Mouse (Mus musculus): ENCODE results near the gene Camkk2.

The Camkk2 gene

GRCm38 (mm10) chr5:122782066-122782465, 2.9 kb upstream of the Camkk2 start:
- no peak for DNase-seq (ENCODE audit: low spot score in 2 of 2)

- DNase-seq (ENCODE audit: low spot score in 2 of 2) = no peak
Observed at GRCm38 (mm10) chr5:122780791-122781432, 1.7 kb upstream of the Camkk2 start.

GRCm38 (mm10) chr5:122778231-122779226, 680 bp downstream of the Camkk2 start:
- DNase-seq (ENCODE audit: low spot score in 2 of 2) = no peak

- DNase-seq (ENCODE audit: low spot score in 2 of 2) = no peak
Observed at GRCm38 (mm10) chr5:122777322-122777721, 1.9 kb downstream of the Camkk2 start.

- no peak for DNase-seq (ENCODE audit: low spot score in 2 of 2)
Observed at GRCm38 (mm10) chr5:122775646-122776286, 3.4 kb downstream of the Camkk2 start.

- DNase-seq (ENCODE audit: low spot score in 2 of 2) = no peak
Observed at GRCm38 (mm10) chr5:122774743-122775611, 4.2 kb downstream of the Camkk2 start.

- no peak for DNase-seq (ENCODE audit: low spot score in 2 of 2)
Observed at GRCm38 (mm10) chr5:122773756-122774155, 5.5 kb downstream of the Camkk2 start.

GRCm38 (mm10) chr5:122771428-122771827, 7.8 kb downstream of the Camkk2 start:
- no peak for DNase-seq (ENCODE audit: low spot score in 2 of 2)

- DNase-seq (ENCODE audit: low spot score in 2 of 2) = peak; percentile 38 to 86
Observed at GRCm38 (mm10) chr5:122770806-122771261, 8.4 kb downstream of the Camkk2 start.

GRCm38 (mm10) chr5:122770304-122770703, 8.9 kb downstream of the Camkk2 start:
- peak in 1 of 2 experiments; percentile 43 for DNase-seq (ENCODE audit: low spot score in 2 of 2)

- no peak for DNase-seq (ENCODE audit: low spot score in 2 of 2)
Observed at GRCm38 (mm10) chr5:122769101-122769568, 10.1 kb downstream of the Camkk2 start.

GRCm38 (mm10) chr5:122767283-122767682, 11.9 kb downstream of the Camkk2 start:
- DNase-seq (ENCODE audit: low spot score in 2 of 2) = no peak

- peak in 1 of 2 experiments; percentile 40 for DNase-seq (ENCODE audit: low spot score in 2 of 2)
Observed at GRCm38 (mm10) chr5:122764032-122764464, 15.2 kb downstream of the Camkk2 start.

- peak; percentile 30 to 57 for DNase-seq (ENCODE audit: low spot score in 2 of 2)
Observed at GRCm38 (mm10) chr5:122763271-122764031, 15.8 kb downstream of the Camkk2 start.

GRCm38 (mm10) chr5:122756680-122757079, 22.5 kb downstream of the Camkk2 start:
- peak in 1 of 2 experiments; percentile 65 for DNase-seq (ENCODE audit: low spot score in 2 of 2)

- DNase-seq (ENCODE audit: low spot score in 2 of 2) = no peak
Observed at GRCm38 (mm10) chr5:122756144-122756543, 23.1 kb downstream of the Camkk2 start.

- DNase-seq (ENCODE audit: low spot score in 2 of 2) = no peak
Observed at GRCm38 (mm10) chr5:122755620-122756019, 23.6 kb downstream of the Camkk2 start.

GRCm38 (mm10) chr5:122754477-122754876, 24.7 kb downstream of the Camkk2 start:
- DNase-seq (ENCODE audit: low spot score in 2 of 2) = no peak

- no peak for DNase-seq (ENCODE audit: low spot score in 2 of 2)
Observed at GRCm38 (mm10) chr5:122747950-122748349, 31.3 kb downstream of the Camkk2 start.

- DNase-seq (ENCODE audit: low spot score in 2 of 2) = no peak
Observed at GRCm38 (mm10) chr5:122743880-122744422, 35.3 kb downstream of the Camkk2 start.
